Mouse (Mus musculus) midbrain, embryonic 12.5 days (tissue): Measurements from ENCODE around the gene Cnbp. TPM values are rescaled to one million over a fixed set of nuclear protein-coding genes. Genes with fewer than 3 reads are reported as not detected.
A peak's percentile ranks its signal among the peaks of the same experiment; 100 is the strongest.

ENCODE experiments used
- ATAC-seq: fragments of 200-750 bp; cut with Nextera tagmentation; 2 replicates; pipeline ENCODE4 v1.8.0; 2017; ENCODE audit warnings: low read depth, moderate TSS enrichment, moderate library complexity; ENCODE audit not compliant: low FRiP score
- H3K27ac ChIP-seq: fragments of 300-500 bp; sonication (generic); replicated peaks from 2 replicates; pipeline ENCODE4 v1.5.1; 2016; ENCODE audit warnings: mild to moderate bottlenecking
- H3K27me3 ChIP-seq: fragments of 300-500 bp; sonication (generic); 2 replicates; pipeline ENCODE4 v1.6.1; 2016; ENCODE audit warnings: mild to moderate bottlenecking
- H3K36me3 ChIP-seq: fragments of 300-500 bp; sonication (generic); 2 replicates; pipeline ENCODE4 v1.6.1; 2016
- H3K4me1 ChIP-seq: fragments of 300-500 bp; sonication (generic); 2 replicates; pipeline ENCODE4 v1.6.1; 2016
- H3K4me2 ChIP-seq: fragments of 300-500 bp; sonication (generic); replicated peaks from 2 replicates; pipeline ENCODE4 v1.6.1; 2016; ENCODE audit warnings: mild to moderate bottlenecking, moderate library complexity
- H3K4me3 ChIP-seq: fragments of 300-500 bp; sonication (generic); 2 replicates; pipeline ENCODE4 v1.5.1; 2016; ENCODE audit warnings: mild to moderate bottlenecking
- H3K9ac ChIP-seq: fragments of 300-500 bp; sonication (generic); replicated peaks from 2 replicates; pipeline ENCODE4 v1.6.1; 2016; ENCODE audit warnings: mild to moderate bottlenecking, moderate library complexity
- H3K9me3 ChIP-seq: fragments of 300-500 bp; sonication (generic); 2 replicates; pipeline ENCODE4 v1.6.1; 2016; ENCODE audit warnings: mild to moderate bottlenecking
- WGBS: fragments of 180-500 bp; shearing (Covaris S2); methylation state at CpG from one replicate; pipeline ENCODE4 v1.1.7; 2016; 5-methylcytosine and 5-hydroxymethylcytosine counted together
- polyA plus RNA-seq: library from polyadenylated mRNA; unstranded; fragments of >200 nt; fragmentation: Nextera tagmentation; extraction: Ambion mirVana; gene quantifications from 2 replicates; pipeline ENCODE4 v1.2.1, GENCODE M21; 2016

Cnbp gene
- polyA plus RNA-seq, 1 experiment from 2014 or later, result 949 TPM

GRCm38 (mm10) chr6:87810713-87811669 is 39.9 kb downstream of the Cnbp start:
- Histone ChIP-seq H3K27me3 (peaks cover 8% of the 10 kb centered on the region; the same call in 1 of the 2 replicates), H3K4me1 (peaks cover 21% of the 10 kb centered on the region), H3K4me2 (peak overlapping the region; percentile 96), H3K9ac (peak overlapping the region; percentile 78), H3K4me3 (peak overlapping the region; percentile 71), H3K27ac (peak overlapping the region; percentile 60), H3K9me3 (no peaks in the 10 kb centered on the region), H3K36me3 (peaks cover 26% of the 10 kb centered on the region)
- ATAC-seq, result no peak; the same call in none of the 2 replicates
- under 1% methylated on average over 75 of the region's 77 CpGs for WGBS

DNA sequence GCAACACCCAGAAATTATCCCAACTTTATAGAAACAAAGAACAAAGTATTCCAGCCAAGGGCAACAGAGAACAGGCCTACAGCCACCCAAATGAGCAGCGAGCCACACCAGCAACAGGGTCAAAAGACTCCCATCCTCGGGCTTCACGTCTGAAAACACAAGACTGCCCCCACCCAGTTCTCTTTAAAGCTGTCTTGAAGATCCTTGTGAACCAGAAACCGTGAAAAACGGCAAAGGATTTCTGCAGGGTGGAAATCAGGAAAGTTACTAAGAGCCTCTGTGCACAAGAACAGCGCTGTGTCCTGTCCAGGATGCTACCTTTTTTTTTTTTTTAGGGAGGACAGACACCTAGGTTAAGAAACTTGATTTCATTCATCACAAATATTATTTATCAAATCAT is 40.6 kb downstream of the Cnbp start:
- no peak overlapping the region for H3K27ac ChIP-seq
- no peaks in the 10 kb centered on the region for H3K9me3 ChIP-seq
- peaks cover 19% of the 10 kb centered on the region for H3K36me3 ChIP-seq
- H3K4me2 ChIP-seq, result peak overlapping the region; percentile 96
- peaks cover 8% of the 10 kb centered on the region; the same call in 1 of the 2 replicates for H3K27me3 ChIP-seq
- 35% methylated on average over 6 of the region's 6 CpGs for WGBS
- peaks cover 21% of the 10 kb centered on the region for H3K4me1 ChIP-seq
- no peak overlapping the region for H3K9ac ChIP-seq
- ATAC-seq, result no peak
- peak overlapping the region; percentile 71 for H3K4me3 ChIP-seq

- peaks cover 8% of the 10 kb centered on the region; the same call in 1 of the 2 replicates for H3K27me3 ChIP-seq
- peaks cover 16% of the 10 kb centered on the region; the same call in 1 of the 2 replicates for H3K36me3 ChIP-seq
- H3K27ac ChIP-seq, result no peak overlapping the region
- H3K4me2 ChIP-seq, result 0 out of 2 replicates have a peak overlapping the region, but pooled peaks have one; percentile 96
- no peak overlapping the region for H3K9ac ChIP-seq
- H3K9me3 ChIP-seq, result no peaks in the 10 kb centered on the region
- 91% methylated on average over 6 of the region's 6 CpGs for WGBS
- H3K4me3 ChIP-seq, result no peak overlapping the region
- peaks cover 21% of the 10 kb centered on the region for H3K4me1 ChIP-seq
- ATAC-seq, result no peak
Observed at GRCm38 (mm10) chr6:87809651-87810161, 41.2 kb downstream of the Cnbp start.

GRCm38 (mm10) chr6:87809144-87809543 is 41.8 kb downstream of the Cnbp start:
- Histone ChIP-seq H3K4me2 (no peak overlapping the region), H3K4me1 (peaks cover 21% of the 10 kb centered on the region), H3K9ac (no peak overlapping the region), H3K27me3 (peaks cover 8% of the 10 kb centered on the region; the same call in 1 of the 2 replicates), H3K36me3 (peaks cover 12% of the 10 kb centered on the region; the same call in 1 of the 2 replicates), H3K4me3 (no peak overlapping the region), H3K27ac (no peak overlapping the region), H3K9me3 (no peaks in the 10 kb centered on the region)
- WGBS, result 96% methylated on average over 2 of the region's 2 CpGs
- ATAC-seq, result no peak

GRCm38 (mm10) chr6:87808521-87808920 is 42.4 kb downstream of the Cnbp start:
- ATAC-seq, result no peak
- Histone ChIP-seq H3K4me3 (no peak overlapping the region), H3K4me1 (peaks cover 21% of the 10 kb centered on the region), H3K9me3 (no peaks in the 10 kb centered on the region), H3K9ac (no peak overlapping the region), H3K27me3 (peaks cover 8% of the 10 kb centered on the region; the same call in 1 of the 2 replicates), H3K27ac (no peak overlapping the region), H3K4me2 (no peak overlapping the region), H3K36me3 (peaks cover 7% of the 10 kb centered on the region; the same call in 1 of the 2 replicates)
- 82% methylated on average over 3 of the region's 3 CpGs for WGBS

- Histone ChIP-seq H3K27ac (no peak overlapping the region), H3K9ac (no peak overlapping the region), H3K9me3 (no peaks in the 10 kb centered on the region), H3K4me2 (no peak overlapping the region), H3K27me3 (peaks cover 8% of the 10 kb centered on the region; the same call in 1 of the 2 replicates), H3K36me3 (0 out of 2 replicates have a peak, but pooled peaks cover 3% of the 10 kb centered on the region), H3K4me1 (peaks cover 21% of the 10 kb centered on the region), H3K4me3 (no peak overlapping the region)
- ATAC-seq, result no peak
- 86% methylated on average over 4 of the region's 4 CpGs for WGBS
Observed at GRCm38 (mm10) chr6:87807735-87808440, 43.0 kb downstream of the Cnbp start.

DNA sequence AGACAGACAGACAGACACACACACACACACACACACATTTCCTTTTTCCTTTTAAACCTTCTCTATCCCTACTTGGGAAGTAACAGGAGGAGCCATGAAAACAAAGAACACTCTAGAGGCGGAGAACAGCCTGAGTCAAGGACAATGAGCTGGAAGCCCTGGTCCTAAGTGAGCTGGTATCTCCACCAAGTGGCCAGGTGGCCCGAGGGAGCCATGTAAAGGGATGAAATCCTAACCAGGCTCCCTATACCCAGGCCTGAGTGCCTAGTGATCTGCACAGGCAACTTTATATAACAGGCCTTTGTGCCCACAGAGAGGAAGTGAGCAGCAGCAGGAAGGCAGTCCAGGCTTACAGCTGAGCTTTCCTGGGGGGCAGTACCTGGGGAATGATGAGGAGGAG is 44.0 kb downstream of the Cnbp start:
- 0 out of 2 replicates have a peak, but pooled peaks cover 3% of the 10 kb centered on the region for H3K36me3 ChIP-seq
- peaks cover 4% of the 10 kb centered on the region; the same call in 1 of the 2 replicates for H3K27me3 ChIP-seq
- peaks cover 13% of the 10 kb centered on the region for H3K4me1 ChIP-seq
- H3K27ac ChIP-seq, result no peak overlapping the region
- H3K9ac ChIP-seq, result no peak overlapping the region
- ATAC-seq, result no peak
- H3K4me2 ChIP-seq, result no peak overlapping the region
- no peaks in the 10 kb centered on the region for H3K9me3 ChIP-seq
- whole genome bisulfite sequencing, result 51% methylated on average over 2 of the region's 2 CpGs
- no peak overlapping the region for H3K4me3 ChIP-seq

DNA sequence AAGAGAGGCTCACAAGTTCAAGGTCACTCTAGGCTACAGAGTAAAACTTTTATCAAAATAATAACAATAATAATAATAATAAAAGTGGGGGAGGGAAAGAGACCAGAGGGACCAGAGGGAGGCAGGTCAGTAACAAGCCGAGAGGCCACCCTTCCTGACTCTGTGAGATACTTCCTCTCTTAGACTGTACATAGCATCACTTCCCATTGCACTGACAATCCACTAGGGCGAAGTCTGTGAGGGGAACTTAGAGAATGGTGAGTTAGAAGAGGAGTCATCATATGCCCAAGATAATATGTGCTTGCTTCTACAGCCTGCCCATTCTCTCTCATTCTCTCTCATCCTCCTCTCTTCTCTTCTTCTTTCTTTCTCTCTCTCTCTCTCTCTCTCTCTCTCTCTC is 44.9 kb downstream of the Cnbp start:
- H3K27ac ChIP-seq, result no peak overlapping the region
- H3K4me1 ChIP-seq, result peaks cover 10% of the 10 kb centered on the region
- no peak for ATAC-seq
- peaks cover 4% of the 10 kb centered on the region; the same call in 1 of the 2 replicates for H3K27me3 ChIP-seq
- H3K36me3 ChIP-seq, result 0 out of 2 replicates have a peak, but pooled peaks cover 3% of the 10 kb centered on the region
- 86% methylated on average over 2 of the region's 2 CpGs for WGBS
- H3K9me3 ChIP-seq, result no peaks in the 10 kb centered on the region
- no peak overlapping the region for H3K4me3 ChIP-seq
- no peak overlapping the region for H3K9ac ChIP-seq
- H3K4me2 ChIP-seq, result no peak overlapping the region

DNA sequence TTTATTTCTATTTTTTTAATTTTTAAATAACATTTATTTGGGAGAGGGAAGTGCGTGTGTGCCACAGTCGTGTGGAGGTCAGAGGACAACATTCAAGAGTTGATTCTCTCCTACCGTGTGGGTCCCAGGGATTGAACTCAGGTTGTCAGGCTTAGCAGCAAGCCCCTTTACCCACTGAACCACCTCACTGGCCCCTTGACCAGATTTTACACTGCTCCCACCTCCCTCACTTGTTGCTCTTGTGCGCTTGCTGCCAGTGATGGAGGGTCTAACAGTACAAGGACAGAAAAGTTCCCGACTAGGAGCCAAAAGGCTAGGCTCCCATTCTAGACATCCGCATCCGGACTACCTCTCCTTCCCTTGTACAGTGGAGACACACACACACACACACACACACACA is 45.5 kb downstream of the Cnbp start:
- H3K4me2 ChIP-seq, result no peak overlapping the region
- 0 out of 2 replicates have a peak, but pooled peaks cover 3% of the 10 kb centered on the region for H3K36me3 ChIP-seq
- no peak overlapping the region for H3K9ac ChIP-seq
- peaks cover 4% of the 10 kb centered on the region; the same call in 1 of the 2 replicates for H3K4me1 ChIP-seq
- H3K9me3 ChIP-seq, result no peaks in the 10 kb centered on the region
- no peak for ATAC-seq
- no peak overlapping the region for H3K27ac ChIP-seq
- H3K27me3 ChIP-seq, result 0 out of 2 replicates have a peak, but pooled peaks cover 4% of the 10 kb centered on the region
- WGBS, result 92% methylated on average over 7 of the region's 7 CpGs
- H3K4me3 ChIP-seq, result no peak overlapping the region

- no peaks in the 10 kb centered on the region for H3K9me3 ChIP-seq
- H3K4me1 ChIP-seq, result peaks cover 3% of the 10 kb centered on the region; the same call in 1 of the 2 replicates
- no peak overlapping the region for H3K9ac ChIP-seq
- no peak overlapping the region for H3K4me3 ChIP-seq
- no peak overlapping the region for H3K4me2 ChIP-seq
- 79% methylated on average over 7 of the region's 7 CpGs for WGBS
- H3K27me3 ChIP-seq, result 0 out of 2 replicates have a peak, but pooled peaks cover 4% of the 10 kb centered on the region
- no peak overlapping the region for H3K27ac ChIP-seq
- no peak for ATAC-seq
- 0 out of 2 replicates have a peak, but pooled peaks cover 3% of the 10 kb centered on the region for H3K36me3 ChIP-seq
Observed at GRCm38 (mm10) chr6:87804886-87805285, 46.0 kb downstream of the Cnbp start.

DNA sequence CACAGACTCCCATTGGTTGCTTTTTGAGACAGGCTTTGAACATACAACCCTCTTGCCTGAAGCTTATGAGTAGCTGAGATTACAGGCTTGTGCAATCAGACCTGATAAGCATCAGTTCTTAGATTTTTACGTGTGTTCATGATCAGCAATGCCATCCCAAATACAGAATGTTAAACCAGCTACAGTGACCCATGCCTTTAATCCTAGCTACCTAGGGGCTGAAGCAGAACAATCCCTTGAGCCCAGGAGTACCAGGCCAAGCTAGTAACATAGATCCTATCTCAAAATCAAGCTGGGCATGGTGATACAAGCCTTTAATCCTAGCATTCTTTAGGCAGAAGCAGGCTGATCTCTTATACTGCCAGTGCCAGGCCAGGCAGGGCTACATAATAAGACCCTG is 46.9 kb downstream of the Cnbp start:
- Histone ChIP-seq H3K4me1 (no peaks in the 10 kb centered on the region), H3K9me3 (no peaks in the 10 kb centered on the region), H3K4me3 (no peak overlapping the region), H3K36me3 (0 out of 2 replicates have a peak, but pooled peaks cover 3% of the 10 kb centered on the region), H3K27me3 (no peaks in the 10 kb centered on the region), H3K9ac (no peak overlapping the region), H3K27ac (no peak overlapping the region), H3K4me2 (no peak overlapping the region)
- WGBS, result 90% methylated on average over 1 of the region's 1 CpGs
- ATAC-seq, result no peak
